Mouse (Mus musculus): ENCODE data around the gene Ppp4r2.

GRCm38 (mm10) chr6:100895183-100895582 lies 61.8 kb downstream of the Ppp4r2 start:
- TF ChIP-seq CTCF (IDR thresholded peaks at IDR 0.05; ENCODE audit: low read depth) (no peak), EP300 (IDR thresholded peaks at IDR 0.05; ENCODE audit: low read depth) (no peak)

Measured in liver, postnatal 0 days (tissue).